Mouse (Mus musculus): Measurements from ENCODE around the gene Cdhr3. TPM values are rescaled to one million over a fixed set of nuclear protein-coding genes. Genes with fewer than 3 reads are reported as not detected.

Gene Cdhr3
- total RNA-seq, 2 experiments from 2014 or later, result 0.59 to 1.8 TPM

DNA sequence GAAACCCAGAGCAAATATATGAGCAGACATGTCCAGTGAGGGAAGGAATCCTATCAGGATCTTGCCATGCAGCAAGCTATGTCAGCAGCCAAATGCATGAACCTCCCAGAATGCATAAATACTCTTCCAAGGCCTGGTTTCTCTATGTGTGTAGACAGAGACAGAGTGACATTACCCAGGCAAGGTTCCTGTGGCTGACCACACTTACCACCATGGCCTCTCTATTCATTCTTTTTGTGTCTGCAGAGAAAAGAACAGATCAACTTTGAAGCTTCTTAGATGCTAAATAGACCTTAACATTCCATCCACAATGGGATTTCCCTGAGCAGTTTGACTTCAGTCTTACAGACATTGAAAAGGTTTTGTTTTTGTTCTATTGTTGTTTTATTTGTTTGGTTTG is 54.0 kb downstream of the Cdhr3 start:
- DNase-seq, result no peak
- intact Hi-C loops (cut with DNase I), result no loop called here

DNA sequence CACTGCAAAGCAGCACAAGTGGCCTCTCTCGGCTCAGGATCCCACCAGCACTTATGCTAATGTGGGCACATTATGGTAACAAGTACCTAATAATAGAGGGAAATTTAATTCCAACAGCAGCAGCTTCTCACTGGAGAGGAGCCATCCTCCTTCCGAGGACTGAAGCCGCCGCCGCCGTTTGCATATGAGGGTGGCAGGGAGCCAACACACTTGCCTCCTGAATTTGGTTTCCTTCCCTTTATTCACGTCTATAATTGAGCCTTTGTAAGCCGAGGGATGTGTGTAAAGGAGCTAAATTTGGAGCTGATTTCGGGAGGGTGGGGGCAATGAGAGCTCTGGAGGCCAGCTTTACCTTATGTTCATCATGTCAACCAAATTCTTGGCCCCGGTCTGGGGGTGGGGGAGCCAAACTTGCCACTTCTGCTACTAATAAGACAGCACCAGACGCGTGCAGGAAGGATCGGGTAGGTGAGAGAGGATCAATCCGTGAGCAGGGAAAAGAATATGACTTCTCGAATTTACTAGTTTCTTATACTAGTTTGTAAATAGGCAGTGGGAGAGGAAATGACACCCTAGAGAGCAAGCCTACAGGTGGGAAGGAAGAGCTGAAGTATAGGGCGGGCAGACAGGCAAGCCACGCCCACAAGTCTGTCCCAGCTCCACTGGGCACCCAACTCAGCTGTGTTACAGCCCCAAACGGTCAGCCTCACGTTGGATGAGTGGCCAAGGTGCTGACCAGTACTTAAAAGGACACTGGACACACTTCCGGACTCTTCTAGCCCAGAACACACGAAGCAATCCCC is 56.8 kb downstream of the Cdhr3 start:
- intact Hi-C loops (cut with DNase I), result no loop called here
- peak; percentile 55 to 57 for DNase-seq

DNA sequence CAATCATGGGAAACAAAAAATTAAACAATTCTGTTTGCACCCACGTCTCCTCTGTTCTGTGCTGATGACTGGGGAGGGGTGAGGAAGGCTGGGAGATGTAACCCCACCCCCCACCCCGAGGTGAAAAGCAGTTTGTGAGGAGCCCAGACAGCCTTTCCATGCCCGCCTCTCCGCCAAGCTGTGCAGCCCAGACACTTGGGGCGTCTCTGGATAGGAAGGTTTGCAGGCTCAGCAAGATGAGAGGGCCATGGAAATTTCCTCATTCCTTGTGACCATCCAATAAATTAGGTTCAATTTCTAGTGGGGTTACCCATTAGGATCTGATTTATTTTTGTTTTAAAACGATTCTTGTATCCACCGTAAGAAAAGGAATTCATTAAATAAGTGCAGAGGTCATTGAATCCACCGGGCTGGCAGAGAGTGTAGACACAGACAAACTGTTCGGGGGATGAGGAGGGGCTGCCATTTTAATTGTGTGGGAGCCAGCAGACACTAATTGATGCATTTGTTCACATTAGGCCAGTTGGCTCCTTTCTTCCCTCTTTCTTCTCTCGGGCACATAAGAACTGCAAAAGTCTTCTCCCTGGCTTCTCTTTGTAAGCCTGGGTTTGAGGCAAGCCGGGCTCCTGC is 57.5 kb downstream of the Cdhr3 start:
- intact Hi-C loops (cut with DNase I), result no loop called here
- no peak for DNase-seq

DNA sequence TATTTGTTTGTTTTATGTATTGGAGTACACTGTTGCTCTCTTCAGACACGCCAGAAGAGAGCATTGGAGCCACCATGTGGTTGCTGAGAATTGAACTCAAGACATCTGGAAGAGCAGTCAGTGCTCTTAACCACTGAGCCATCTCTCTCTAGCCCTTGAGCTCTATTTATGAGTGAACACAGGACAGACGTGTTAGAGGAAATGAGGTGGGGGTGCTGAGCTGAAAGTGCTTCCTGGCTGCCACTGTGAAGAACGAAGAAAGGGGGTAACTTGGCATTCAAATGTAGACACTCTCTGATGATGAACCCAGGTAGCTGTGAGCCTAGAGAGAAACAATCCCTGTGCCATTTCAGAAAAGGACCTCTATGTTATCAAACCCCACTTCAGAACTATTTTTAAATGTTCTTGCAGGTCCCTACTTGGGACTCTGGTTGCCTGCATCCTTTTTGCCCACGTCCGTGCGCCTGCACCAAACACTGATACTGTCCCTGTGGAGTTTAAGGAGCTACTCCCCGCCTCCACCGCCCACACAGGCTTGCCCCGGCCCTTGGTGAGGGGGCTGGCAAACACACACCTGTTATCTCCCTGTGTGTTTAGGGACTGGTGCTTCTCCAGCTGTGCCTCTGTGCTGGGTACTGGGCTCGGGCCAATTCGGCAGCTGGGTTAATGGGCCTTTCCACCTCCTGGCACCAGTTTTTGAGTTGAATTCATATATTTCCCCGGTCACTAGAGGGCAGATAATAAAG is 58.2 kb downstream of the Cdhr3 start:
- peak in 1 of 2 experiments; percentile 15 for DNase-seq
- intact Hi-C loops (cut with DNase I), result no loop called here

DNA sequence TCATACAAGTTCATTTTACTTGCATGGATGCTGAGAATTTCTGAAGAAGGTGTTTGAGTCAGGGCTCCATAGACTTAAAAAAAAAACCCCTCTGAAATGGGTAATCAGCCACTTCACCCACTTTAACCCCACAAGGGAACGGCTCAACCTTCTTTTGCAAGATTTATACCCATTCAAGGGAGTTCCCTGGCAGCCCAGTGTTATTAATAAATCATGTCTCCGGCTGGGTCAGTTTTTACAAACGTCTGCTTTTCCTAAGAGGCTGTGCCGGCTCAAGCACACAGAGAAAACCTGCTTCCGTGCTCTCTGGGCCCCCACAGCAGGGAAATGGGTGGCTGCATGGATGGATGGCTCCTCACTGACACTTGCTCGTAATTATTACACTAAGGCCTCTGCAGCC is 59.5 kb downstream of the Cdhr3 start:
- intact Hi-C loops (cut with DNase I), result no loop called here
- no peak for DNase-seq

DNA sequence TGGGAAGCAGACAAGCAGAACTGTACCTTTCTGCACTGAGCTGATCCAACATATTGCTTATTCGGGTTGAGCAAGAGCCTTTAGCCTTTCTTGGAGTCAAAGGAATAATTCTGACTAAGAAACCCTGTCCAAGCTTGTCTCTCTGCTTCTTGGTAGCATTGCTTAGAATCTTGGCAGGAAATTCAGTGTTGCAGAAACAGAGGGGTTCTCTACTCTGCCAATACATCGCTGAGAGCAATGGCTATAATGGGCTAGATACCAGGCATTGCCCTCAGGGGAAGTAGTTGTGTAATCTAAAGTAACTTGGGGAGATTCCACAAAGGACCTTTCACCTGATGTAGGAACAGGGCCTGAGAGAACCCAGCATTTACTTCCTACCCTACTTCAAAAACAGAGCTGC is 62.1 kb downstream of the Cdhr3 start:
- DNase-seq, result no peak
- intact Hi-C loops (cut with DNase I), result no loop called here

DNA sequence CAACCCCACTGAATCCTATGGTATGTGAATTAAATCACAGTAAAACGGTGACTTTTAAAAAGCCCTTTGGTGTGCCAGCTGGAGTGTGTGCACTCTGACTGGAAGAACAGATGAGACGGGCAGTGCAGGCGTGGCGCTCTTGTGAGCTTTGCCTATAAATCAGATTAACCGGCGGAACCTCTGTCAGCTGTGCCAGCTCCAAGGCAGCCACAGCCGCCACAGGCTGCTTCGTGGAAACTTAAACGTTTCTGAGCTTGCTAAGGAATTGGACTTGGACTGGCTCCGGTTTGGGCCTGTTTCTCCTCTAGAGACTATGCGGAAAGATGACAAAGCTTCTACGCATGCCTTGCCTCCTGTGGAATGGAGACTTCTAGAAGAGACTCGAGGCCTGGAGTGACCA is 62.6 kb downstream of the Cdhr3 start:
- no peak for DNase-seq
- intact Hi-C loops (cut with DNase I), result no loop called here

DNA sequence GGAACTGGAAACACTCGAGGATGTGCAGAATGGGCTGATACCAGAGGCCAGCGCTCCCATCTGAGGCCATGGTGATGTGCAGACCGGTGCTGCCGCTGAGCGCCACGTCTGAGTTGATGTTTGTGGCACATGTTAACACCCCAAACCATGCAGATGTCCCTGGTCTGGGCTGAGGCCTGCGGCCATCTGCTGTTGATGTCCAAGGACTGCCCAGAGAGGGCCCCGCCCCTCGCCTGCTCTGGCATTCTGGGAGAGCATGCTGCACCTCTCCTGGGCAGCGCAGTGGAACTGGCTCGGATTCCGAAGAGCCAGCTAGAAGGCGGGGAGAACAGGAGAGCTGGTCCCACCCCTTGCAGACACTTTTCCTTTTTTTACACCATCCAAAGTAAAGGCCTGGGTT is 64.0 kb downstream of the Cdhr3 start:
- intact Hi-C loops (cut with DNase I), result loop anchor here (5.0 kb wide), 3 partner anchors 116 to 354 kb away; no protein-coding TSS in a partner anchor
- no peak for DNase-seq

DNA sequence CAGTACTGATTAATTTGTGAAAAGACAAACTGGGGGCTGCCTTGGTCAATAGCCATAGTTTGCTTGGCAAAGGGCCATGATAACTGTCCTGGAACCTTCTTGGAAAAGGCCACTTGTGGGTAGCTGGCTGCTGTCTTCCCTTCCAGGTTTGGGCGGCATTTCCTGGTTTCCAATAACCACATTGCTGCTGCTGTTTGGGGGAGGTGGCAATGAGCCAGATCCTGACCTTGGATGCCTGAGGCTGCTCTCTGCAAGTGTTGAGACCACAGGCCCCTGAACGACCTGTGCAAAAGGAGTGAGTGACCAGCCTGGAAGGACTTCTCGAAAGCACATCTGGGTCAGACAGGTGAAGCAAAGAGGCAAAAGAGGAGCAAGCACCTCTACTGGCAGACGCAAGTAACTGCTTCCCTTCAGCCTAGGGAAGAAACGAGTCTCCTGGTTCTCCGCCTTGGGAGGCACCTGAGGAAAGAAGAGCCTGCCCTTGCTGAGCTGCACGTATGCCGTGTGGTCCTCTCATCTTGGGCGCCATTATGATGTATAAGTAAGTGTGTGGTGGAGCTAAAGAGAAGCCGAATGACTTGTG is 64.5 kb downstream of the Cdhr3 start:
- no peak for DNase-seq
- intact Hi-C loops (cut with DNase I), result loop anchor here (5.0 kb wide), 3 partner anchors 116 to 354 kb away; no protein-coding TSS in a partner anchor

DNA sequence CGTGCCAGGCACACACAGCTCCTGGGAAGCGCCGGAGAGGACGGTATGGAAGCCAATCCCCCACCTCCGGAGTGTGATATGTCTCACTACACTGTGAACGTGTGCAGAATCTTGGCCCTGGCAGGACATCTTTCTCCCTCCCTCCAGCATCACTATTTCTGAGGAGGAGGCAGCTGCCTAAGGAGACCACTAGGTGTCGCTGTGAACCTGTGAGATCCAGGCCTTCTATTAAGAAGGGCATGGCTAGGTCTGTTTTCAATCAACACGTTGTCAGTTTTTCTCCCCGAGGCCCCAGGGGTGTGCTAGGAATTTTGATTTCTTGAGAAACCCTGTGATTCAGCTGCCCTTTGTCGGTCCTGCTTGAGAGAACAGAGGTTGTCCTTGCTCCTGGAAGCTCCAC is 65.6 kb downstream of the Cdhr3 start:
- peak; percentile 77 to 90 for DNase-seq

DNA sequence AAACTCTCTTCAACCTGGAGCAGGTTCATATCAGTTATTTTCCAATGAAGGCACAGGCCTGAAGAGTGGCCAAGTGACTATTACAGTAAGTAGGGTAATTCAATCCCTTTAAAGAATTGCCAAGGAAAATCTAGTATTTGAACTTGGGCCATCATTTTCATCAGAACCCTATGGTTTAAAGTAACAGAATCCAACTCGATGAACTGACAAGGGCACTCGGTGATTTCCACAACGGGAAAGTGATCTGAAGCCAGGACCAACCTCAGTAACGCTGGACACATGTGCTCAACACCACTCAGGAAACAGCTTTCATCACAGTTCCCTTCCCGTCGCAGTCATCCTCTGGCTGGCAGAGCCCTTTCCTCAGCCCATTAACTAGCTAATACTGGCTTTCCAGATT is 68.2 kb downstream of the Cdhr3 start:
- DNase-seq, result no peak
- intact Hi-C loops (cut with DNase I), result no loop called here

More for the DNA sequence above, 65.6 kb downstream of the Cdhr3 start:
- intact Hi-C loops (cut with DNase I), result loop anchor here (1.0 to 5.0 kb wide), 5 partner anchors 82 to 355 kb away; no protein-coding TSS in a partner anchor

DNA sequence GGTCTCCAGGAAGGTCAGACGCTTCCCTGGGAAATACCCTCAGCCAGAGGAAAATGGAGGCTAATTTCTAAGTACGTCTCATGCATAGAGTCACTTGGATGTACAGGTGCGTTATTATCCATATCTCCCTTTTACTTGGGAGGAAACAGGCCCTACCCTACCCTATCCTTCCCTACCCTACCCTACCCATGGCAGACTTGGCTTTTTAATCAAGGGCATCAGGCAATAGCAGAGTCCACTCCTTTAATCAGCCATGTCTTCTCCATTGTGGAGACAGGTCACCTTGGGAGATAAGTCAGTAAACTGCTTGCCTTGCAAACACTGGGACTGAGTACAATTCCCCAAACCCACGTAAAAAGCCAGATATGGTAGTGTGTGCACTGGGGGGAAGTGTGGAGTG is 70.9 kb downstream of the Cdhr3 start:
- intact Hi-C loops (cut with DNase I), result no loop called here
- DNase-seq, result no peak

DNA sequence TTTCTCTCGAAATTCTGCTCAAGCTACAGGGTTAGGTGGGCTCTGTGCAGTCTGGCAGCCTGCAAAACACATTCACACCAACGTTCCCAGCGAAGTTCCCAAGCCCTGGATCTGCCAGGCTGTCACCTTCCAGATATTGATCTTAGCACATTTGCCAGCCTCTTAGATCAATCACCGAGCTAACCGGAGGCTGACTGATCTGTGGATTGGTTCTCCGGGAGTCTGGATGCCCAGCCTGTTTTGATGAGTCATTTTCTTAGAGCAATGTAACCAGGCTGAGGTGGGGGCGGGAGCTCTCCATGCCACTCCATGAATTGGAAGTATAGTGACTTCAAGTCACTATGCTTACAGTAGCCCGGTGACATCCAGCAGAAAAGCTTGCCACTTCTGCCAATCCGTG is 71.5 kb downstream of the Cdhr3 start:
- intact Hi-C loops (cut with DNase I), result no loop called here
- DNase-seq, result no peak

DNA sequence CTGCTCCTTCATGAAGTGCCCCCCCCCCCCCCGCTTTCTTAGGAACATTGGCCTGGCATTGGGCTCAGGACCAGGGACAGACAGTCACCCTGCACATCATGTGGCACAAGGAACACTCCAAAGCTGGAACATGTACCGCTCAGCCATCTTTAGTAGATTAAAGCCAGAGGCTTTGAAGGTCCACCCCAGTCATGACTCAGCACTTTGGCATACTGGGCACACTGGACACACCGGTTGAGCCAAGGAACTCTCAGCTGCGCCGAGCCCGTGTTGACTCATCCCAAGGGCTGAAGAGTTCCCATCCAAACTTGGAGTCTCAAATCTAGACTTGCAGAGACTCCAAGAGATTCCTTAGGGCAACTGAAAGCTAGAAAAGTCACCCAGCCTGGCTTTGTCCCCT is 72.7 kb downstream of the Cdhr3 start:
- intact Hi-C loops (cut with DNase I), result no loop called here
- DNase-seq, result peak; percentile 35 to 54

DNA sequence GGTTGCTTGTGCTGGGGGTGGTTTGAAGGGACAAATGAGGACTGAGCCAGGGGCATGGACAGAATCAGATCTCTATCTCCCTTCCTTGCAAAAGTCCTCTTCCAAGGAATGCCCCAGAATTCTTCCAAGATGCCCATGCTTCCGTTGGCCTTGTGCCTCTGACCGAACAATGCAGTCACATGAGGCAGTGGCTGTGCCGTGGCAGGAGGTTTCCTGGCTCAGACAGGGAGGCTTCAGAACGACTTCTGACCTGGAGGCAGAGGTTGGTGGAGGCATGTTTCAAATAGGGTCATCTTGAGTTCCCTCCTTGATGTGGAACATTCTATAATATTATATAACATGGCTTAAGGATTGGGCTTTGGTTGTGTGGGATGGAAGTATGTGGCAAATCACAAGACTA is 74.1 kb downstream of the Cdhr3 start:
- intact Hi-C loops (cut with DNase I), result loop anchor here (10.0 kb wide), 1 partner anchor 384 kb away; no protein-coding TSS in a partner anchor
- no peak for DNase-seq

DNA sequence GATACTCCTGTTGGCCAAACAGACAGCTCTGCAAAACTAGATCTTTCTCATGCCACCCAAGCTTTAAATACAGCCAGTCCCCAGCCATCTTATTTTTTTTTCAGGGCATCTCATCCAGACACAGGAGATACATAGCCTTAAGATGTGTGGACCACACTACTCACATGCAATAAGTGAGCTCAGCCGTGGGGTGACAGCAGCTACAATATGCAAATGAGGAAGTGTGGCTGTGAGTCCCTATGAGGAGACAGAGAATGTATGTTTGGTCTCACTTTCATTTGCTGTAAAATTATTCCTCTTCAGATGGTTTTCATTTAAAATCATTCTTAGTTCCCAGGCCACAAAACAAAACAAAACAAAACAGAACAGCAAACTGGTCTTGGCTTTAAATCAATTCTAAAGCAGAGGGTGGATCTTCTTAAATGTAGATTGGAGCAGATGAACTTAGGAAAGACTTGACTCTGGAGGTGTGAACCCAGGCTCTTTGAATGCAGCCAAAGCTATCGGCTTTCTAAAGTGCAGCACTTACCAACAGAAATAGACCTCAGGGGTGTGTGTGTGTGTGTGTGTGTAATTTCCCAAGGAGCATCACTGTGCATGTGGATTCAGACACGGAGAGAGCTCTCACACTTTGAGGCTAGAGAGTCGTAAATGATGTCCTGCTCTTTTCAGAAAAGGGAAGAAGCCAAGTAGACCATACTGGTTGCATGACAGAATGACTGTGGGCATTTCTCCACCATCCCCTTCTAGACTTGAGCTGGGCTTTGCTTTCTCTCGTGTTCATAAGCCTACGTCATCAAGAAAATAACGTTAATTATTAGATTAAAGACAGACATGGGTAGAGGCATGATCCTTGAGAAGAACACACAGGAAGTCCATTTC is 75.6 kb downstream of the Cdhr3 start:
- no peak for DNase-seq
- intact Hi-C loops (cut with DNase I), result loop anchor here (10.0 kb wide), 1 partner anchor 382 kb away; no protein-coding TSS in a partner anchor

DNA sequence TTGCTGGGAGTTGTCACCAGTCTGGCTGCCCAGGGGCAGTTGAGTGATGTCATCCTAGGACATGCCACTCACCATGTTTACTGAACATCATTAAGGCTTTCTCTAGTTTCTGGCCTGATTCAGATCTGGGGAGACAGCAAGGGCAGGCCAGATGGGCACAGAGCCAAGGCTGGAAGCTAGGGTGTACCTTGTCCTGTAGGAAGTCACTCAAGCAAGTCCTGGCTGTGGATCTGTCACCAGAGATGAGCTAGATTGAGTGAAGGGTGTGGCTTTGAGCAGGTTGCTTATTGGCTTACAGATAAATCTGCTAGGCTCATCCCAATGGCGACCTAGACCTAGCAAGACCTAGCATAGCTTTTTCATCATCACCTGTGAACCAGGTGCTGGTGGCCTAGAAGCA is 77.6 kb downstream of the Cdhr3 start:
- intact Hi-C loops (cut with DNase I), result loop anchor here (10.0 kb wide), 1 partner anchor 380 kb away; no protein-coding TSS in a partner anchor

DNA sequence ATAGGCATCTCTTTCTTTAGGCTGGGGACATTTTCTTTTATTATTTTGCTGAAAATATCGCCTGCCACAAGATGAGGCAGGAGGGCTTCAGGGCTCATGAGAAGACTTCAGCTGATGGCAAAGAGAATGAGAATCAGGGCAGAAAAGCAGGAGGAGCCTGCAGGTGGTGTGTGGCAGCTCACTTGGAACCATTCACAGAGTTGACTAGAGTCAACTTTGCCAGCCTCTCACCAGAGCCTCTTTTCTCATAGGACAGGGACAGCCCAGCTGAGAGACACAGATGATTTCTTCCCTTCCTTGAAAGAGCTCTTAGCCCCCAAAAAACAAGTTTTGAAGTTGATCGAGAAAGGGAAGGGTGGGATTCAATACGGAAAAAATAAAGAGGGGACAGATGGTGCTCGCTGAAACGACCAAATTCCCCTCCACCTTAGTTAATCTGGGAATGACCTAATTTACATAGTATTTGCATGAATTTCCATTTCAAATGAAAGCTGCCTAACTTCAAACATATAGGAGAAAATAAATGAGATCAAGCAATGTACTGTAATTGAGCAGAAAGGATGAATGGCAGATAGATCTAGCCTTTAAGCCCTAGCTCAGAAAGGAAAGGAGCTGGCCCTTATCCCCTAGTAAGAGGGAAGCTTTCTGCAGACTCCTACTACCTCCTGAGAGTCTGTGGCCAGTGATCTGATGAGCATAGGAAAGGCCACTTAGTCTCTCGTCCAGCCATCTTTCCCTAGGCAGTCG is 78.5 kb downstream of the Cdhr3 start:
- intact Hi-C loops (cut with DNase I), result loop anchor here (10.0 kb wide), 1 partner anchor 379 kb away; no protein-coding TSS in a partner anchor
- DNase-seq, result no peak

More for the DNA sequence above, 77.6 kb downstream of the Cdhr3 start:
- DNase-seq, result no peak

DNA sequence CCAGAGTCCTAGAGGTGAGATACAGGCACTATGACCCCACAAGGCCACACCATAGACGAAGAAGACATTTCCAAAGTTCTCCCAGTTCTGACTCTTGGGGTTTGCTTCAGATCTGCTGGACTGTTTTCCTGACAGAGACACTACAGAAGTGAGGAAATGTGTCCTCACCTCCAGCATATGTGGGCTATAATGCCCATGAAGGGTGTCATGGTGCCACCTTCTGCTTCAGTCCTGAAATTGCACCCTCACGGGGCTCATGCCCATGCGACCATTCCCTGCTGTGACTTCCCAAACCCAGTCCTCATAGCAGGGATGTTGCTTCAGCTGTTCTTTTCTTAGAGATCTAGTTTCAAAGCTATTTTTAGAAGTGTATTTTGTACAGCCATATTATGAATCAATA is 82.6 kb downstream of the Cdhr3 start:
- intact Hi-C loops (cut with DNase I), result loop anchor here (1.0 to 10.0 kb wide), 2 partner anchors 90 to 375 kb away; no protein-coding TSS in a partner anchor

More for the DNA sequence above, 82.6 kb downstream of the Cdhr3 start:
- DNase-seq, result peak; percentile 51 to 67
